Mouse (Mus musculus): ENCODE measurements around the gene Pde1b.
A peak's percentile ranks its signal among the peaks of the same experiment; 100 is the strongest.

Gene Pde1b

GRCm38 (mm10) chr15:103502435-103503250, at the start of gene Pde1b:
Pde1b (plus strand) TSS chr15:103503034.
- DNase-seq (ENCODE audit: low read depth in 1 of 2, low spot score in 2 of 2) = no peak

GRCm38 (mm10) chr15:103453551-103454218, 49.1 kb upstream of the Pde1b start, which contains the start of gene Nckap1l:
Nckap1l (plus strand) TSS chr15:103453794.
- peak; percentile 80 to 85 for DNase-seq (ENCODE audit: low read depth in 1 of 2, low spot score in 2 of 2)

- no peak for DNase-seq (ENCODE audit: low read depth in 1 of 2, low spot score in 2 of 2)
These were observed 48.4 kb upstream of the Pde1b start for GRCm38 (mm10) chr15:103454449-103454848.

- peak in 1 of 2 experiments; percentile 26 for DNase-seq (ENCODE audit: low read depth in 1 of 2, low spot score in 2 of 2)
These were observed 40.1 kb upstream of the Pde1b start for GRCm38 (mm10) chr15:103462539-103463261.

- DNase-seq (ENCODE audit: low read depth in 1 of 2, low spot score in 2 of 2) = no peak
These were observed 31.2 kb upstream of the Pde1b start for GRCm38 (mm10) chr15:103471488-103472194.

DNA sequence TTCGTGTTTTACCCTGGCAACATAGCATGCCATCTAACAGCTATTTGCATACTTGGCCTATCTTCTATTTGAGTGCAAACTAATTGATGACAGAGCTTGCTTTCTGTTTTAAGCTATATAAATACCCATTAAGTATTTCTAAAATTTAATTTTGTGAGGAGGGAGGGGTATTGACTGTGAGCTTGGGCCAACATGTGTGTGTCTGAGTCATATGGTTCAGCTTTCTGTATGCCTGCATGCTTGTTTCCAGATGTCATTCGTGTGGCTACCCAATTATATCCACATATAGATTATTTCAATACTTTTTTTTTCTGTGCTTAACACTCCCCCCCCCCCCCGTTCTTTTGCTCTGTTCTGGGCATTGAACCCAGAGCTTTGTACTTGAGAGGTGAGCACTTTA, 30.6 kb upstream of the Pde1b start:
- DNase-seq (ENCODE audit: low read depth in 1 of 2, low spot score in 2 of 2) = no peak

- no peak for DNase-seq (ENCODE audit: low read depth in 1 of 2, low spot score in 2 of 2)
These were observed 29.7 kb upstream of the Pde1b start for GRCm38 (mm10) chr15:103473182-103473581.

GRCm38 (mm10) chr15:103473769-103474168, 29.1 kb upstream of the Pde1b start:
- no peak for DNase-seq (ENCODE audit: low read depth in 1 of 2, low spot score in 2 of 2)

DNA sequence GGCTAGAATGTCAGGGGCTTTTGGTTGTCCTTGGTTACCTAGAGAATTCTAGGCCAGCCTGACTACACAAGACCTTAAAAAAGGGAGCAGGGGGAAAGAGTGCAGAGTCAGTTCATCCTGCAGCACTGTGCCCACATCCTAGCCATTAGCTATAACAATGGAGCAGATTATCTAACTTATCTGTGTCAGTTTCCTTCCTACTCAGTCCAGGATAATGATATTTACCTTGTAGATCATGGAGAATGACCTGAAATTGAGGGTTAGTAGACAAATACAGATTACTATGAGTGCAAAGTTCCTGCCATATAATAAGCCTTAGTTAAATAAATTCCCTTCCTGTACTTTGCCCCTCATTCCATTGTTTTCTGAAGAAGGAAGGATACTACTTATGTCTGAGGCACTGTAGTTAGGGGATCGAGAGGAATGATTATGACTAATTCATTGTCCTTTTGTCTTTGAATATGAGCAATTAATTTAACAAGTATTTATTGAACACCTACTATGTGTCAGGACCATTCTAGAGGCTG, 23.7 kb upstream of the Pde1b start:
- no peak for DNase-seq (ENCODE audit: low read depth in 1 of 2, low spot score in 2 of 2)

DNA sequence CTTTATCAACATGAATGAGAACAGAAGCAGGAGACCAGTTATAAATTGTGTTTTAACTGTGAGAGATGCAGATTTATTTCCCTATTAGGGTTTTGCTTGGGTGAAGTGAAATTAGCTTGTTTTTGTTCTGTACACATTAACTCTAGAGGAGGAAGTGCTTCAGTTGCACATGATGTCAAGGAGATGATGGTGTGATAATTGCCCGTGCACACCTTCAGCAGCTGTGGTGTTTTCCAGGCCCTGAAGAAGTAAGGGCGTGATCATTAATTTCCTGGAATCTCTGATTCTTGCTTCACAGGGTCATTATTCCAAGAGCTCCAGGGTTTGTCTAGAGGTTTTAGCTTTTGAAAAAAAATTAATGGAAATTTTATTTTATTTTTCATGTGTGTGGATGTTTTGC, 22.7 kb upstream of the Pde1b start:
- DNase-seq (ENCODE audit: low read depth in 1 of 2, low spot score in 2 of 2) = no peak

DNA sequence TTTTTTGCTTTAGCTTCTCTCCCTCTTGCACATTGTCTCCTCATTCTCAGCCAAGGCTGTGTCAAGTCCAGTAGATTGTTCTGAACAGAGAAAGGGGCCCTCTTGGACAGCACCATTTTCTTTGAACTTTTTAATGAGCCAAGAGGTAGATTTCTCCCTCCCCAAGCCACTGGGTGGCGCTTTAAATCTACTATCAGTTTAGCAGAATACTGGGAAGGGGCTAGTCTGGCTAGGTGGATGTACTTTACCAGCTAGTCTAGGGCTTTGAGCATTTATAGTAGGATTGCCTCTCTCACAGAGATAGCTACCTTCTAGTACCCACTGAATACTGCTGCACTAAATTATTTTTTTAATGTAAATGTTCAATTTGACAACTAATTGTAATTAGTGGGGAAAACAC, 20.3 kb upstream of the Pde1b start:
- no peak for DNase-seq (ENCODE audit: low read depth in 1 of 2, low spot score in 2 of 2)

- no peak for DNase-seq (ENCODE audit: low read depth in 1 of 2, low spot score in 2 of 2)
These were observed 18.3 kb upstream of the Pde1b start for GRCm38 (mm10) chr15:103484490-103484889.

DNA sequence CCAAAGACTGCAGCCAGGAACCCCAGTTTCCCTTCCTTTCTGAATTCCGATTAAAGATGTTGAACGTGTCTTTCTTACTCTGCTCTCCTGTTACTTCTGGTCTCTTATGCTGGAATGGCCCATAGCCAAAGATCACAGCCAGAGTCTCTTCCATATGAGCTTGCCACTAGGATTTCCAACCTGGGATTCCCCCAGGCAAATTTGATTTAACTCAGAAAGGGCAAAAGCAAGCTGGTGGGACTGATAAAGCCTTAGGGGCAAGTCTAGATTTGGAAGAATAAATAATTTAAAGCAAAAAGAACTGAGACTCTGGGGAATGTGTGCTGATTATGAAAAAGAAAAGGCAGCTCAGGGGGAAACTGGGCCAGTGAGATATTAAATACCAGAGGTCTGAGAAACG, 17.7 kb upstream of the Pde1b start:
- no peak for DNase-seq (ENCODE audit: low read depth in 1 of 2, low spot score in 2 of 2)

GRCm38 (mm10) chr15:103486658-103487057, 16.2 kb upstream of the Pde1b start:
- DNase-seq (ENCODE audit: low read depth in 1 of 2, low spot score in 2 of 2) = no peak

DNA sequence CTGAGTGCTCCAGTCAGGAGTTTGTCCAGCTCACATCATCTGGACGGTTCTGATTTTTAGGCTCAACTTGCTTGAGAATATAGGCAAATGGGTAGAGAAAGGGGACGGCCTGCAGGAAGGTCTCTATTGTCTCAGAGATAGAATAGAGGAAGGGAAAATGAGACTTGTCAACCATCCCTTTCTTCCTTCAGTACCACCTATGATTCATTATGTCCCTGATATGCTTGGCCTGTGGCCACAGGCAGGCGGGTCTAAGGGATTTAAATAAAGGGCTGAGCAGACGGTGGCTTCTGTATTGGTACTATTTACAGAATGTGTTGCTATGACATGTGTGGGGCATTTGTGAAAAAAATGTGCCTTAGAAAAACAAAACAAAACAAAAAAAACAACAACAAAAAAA, 14.5 kb upstream of the Pde1b start:
- no peak for DNase-seq (ENCODE audit: low read depth in 1 of 2, low spot score in 2 of 2)

DNA sequence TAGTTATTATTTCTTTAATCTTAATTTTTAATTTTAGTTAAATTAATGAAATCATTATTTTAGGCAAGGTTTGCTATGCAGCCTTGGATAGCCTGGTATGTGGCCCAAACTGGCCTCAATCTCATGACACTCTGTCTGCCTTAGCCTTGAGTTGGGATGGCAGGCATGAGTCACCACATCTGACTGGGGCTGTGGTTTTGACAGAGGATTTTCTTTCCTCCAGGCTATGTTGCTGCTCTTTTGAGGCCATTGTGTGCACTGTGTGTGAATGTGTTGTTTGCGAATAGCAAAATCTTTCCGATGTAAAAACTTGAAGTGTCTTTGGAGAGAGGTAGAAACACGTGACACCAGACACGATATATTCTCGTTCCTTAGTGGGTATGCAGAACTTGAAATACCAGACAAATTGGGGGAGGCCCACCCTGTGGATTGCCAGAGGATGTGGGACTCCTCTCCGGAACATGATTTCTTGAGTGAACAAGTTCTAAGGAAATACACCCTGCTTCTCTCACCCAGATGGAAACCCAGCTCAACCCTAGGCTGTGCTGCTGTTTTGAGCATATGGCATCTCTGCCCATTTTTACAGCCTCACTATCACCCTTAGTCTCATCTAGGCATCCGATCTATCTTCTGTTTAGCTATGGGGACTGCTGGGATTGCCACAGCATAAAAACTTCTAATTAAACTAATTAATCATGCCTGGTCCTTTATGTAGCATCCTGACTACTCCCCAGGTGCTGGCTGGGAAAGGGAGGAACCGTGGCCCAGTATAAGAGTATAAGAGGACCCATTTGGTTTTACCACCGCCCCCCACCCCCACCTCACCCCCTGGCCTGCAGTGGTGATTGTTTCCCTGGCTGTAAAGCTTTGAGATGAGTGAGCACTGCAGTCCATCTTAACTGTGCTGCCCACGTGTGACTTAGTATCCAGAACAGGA, 6.4 kb upstream of the Pde1b start:
- DNase-seq (ENCODE audit: low read depth in 1 of 2, low spot score in 2 of 2) = no peak

- DNase-seq (ENCODE audit: low read depth in 1 of 2, low spot score in 2 of 2) = no peak
These were observed 4.7 kb upstream of the Pde1b start for GRCm38 (mm10) chr15:103498157-103498556.

DNA sequence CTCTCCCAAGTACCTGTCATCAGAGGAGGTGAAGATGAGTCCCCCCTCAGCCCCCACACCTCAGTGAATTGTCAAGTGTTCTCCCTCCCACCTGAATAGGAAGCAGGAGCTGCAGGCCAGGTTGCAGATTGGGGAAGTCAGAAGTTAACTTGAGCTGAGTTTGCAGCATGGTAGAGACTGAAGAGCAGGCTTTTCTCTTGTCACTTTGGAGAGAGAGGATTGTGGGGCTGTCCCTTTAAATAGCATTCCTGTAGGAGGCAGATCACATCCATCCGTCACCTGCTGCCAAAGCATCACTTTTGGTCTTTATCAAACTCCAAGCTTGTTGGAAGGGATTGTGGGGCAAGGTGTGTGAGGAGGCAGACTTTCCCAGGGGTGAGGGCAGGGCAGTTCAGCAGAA, 2.1 kb upstream of the Pde1b start:
- no peak for DNase-seq (ENCODE audit: low read depth in 1 of 2, low spot score in 2 of 2)

GRCm38 (mm10) chr15:103501186-103501585, 1.6 kb upstream of the Pde1b start:
- DNase-seq (ENCODE audit: low read depth in 1 of 2, low spot score in 2 of 2) = no peak

GRCm38 (mm10) chr15:103503251-103503600, 392 bp downstream of the Pde1b start:
- no peak for DNase-seq (ENCODE audit: low read depth in 1 of 2, low spot score in 2 of 2)
